Mouse (Mus musculus): ENCODE results near the gene Hoxa6. TPM values are rescaled to one million over a fixed set of nuclear protein-coding genes. Genes with fewer than 3 reads are reported as not detected.

Hoxa6 gene
- total RNA-seq, 2 experiments from 2014 or later, result not detected

GRCm38 (mm10) chr6:52237346-52238154, 29.0 kb upstream of the Hoxa6 start:
- no peak for DNase-seq (ENCODE audit: low spot score in 2 of 2)
- Histone ChIP-seq H3K4me3 (no peak overlapping the region), H3K27ac (no peak overlapping the region)
- no peak for TF ChIP-seq CTCF (conservative IDR thresholded peaks at IDR 0.05)

GRCm38 (mm10) chr6:52236806-52237205, 28.3 kb upstream of the Hoxa6 start:
- Histone ChIP-seq H3K27ac (no peak overlapping the region), H3K4me3 (no peak overlapping the region)
- no peak for DNase-seq (ENCODE audit: low spot score in 2 of 2)
- TF ChIP-seq CTCF (conservative IDR thresholded peaks at IDR 0.05), result no peak

- no peak for DNase-seq (ENCODE audit: low spot score in 2 of 2)
- no peak overlapping the region for H3K4me3 ChIP-seq
- no peak for TF ChIP-seq CTCF (conservative IDR thresholded peaks at IDR 0.05)
- no peak overlapping the region for H3K27ac ChIP-seq
Observed at GRCm38 (mm10) chr6:52235866-52236265, 27.3 kb upstream of the Hoxa6 start.

- Histone ChIP-seq H3K4me3 (no peak overlapping the region), H3K27ac (no peak overlapping the region)
- no peak for TF ChIP-seq CTCF (conservative IDR thresholded peaks at IDR 0.05)
- DNase-seq (ENCODE audit: low spot score in 2 of 2), result no peak
Observed at GRCm38 (mm10) chr6:52235267-52235666, 26.7 kb upstream of the Hoxa6 start.

GRCm38 (mm10) chr6:52234428-52235140, 26.1 kb upstream of the Hoxa6 start:
- H3K27ac ChIP-seq, result no peak overlapping the region
- no peak for DNase-seq (ENCODE audit: low spot score in 2 of 2)
- no peak for TF ChIP-seq CTCF (conservative IDR thresholded peaks at IDR 0.05)
- no peak overlapping the region for H3K4me3 ChIP-seq

- no peak overlapping the region for H3K4me3 ChIP-seq
- H3K27ac ChIP-seq, result no peak overlapping the region
- TF ChIP-seq CTCF (conservative IDR thresholded peaks at IDR 0.05), result no peak
- DNase-seq (ENCODE audit: low spot score in 2 of 2), result no peak
Observed at GRCm38 (mm10) chr6:52233546-52234427, 25.3 kb upstream of the Hoxa6 start.

- no peak for TF ChIP-seq CTCF (conservative IDR thresholded peaks at IDR 0.05)
- no peak for DNase-seq (ENCODE audit: low spot score in 2 of 2)
- Histone ChIP-seq H3K27ac (no peak overlapping the region), H3K4me3 (no peak overlapping the region)
Observed at GRCm38 (mm10) chr6:52232984-52233545, 24.5 kb upstream of the Hoxa6 start.

GRCm38 (mm10) chr6:52232568-52232965, 24.0 kb upstream of the Hoxa6 start:
- no peak overlapping the region for H3K4me3 ChIP-seq
- DNase-seq (ENCODE audit: low spot score in 2 of 2), result no peak
- H3K27ac ChIP-seq, result no peak overlapping the region
- TF ChIP-seq CTCF (conservative IDR thresholded peaks at IDR 0.05), result no peak

- DNase-seq (ENCODE audit: low spot score in 2 of 2), result no peak
- H3K27ac ChIP-seq, result no peak overlapping the region
Observed at GRCm38 (mm10) chr6:52231885-52232567, 23.5 kb upstream of the Hoxa6 start.

GRCm38 (mm10) chr6:52230516-52231165, 22.1 kb upstream of the Hoxa6 start, which contains the start of gene Hoxa9:
Hoxa9 (minus strand) TSS chr6:52231089.
- Histone ChIP-seq H3K27ac (no peak within 1 kb of the TSS), H3K4me3 (no peak within 1 kb of the TSS)
- no peak for DNase-seq (ENCODE audit: low spot score in 2 of 2)
- TF ChIP-seq CTCF (conservative IDR thresholded peaks at IDR 0.05), result no peak

More at GRCm38 (mm10) chr6:52231885-52232567, 23.5 kb upstream of the Hoxa6 start:
- no peak overlapping the region for H3K4me3 ChIP-seq
- no peak for TF ChIP-seq CTCF (conservative IDR thresholded peaks at IDR 0.05)

GRCm38 (mm10) chr6:52229558-52230416, 21.3 kb upstream of the Hoxa6 start:
- no peak overlapping the region for H3K4me3 ChIP-seq
- no peak for DNase-seq (ENCODE audit: low spot score in 2 of 2)
- no peak for TF ChIP-seq CTCF (conservative IDR thresholded peaks at IDR 0.05)

More at GRCm38 (mm10) chr6:52229558-52230416, 21.3 kb upstream of the Hoxa6 start:
- no peak overlapping the region for H3K27ac ChIP-seq
